Mouse (Mus musculus) layer of hippocampus, postnatal 25 days (tissue): ENCODE measurements around the gene 1700020N15Rik. TPM values are rescaled to one million over a fixed set of nuclear protein-coding genes. Genes with fewer than 3 reads are reported as not detected.
"Not testable (repeated sequence)": the region's sequence is repeated elsewhere in the genome, so short reads cannot be mapped to it uniquely, and the experiment has no call there.

Experiments
- DNase-seq, 2 experiments: peaks; one replicate each; pipeline ENCODE4 v3.0.0; 2022; ENCODE audit warnings: mixed read lengths in 2 of 2, low spot score in 1 of 2; ENCODE audit errors: extremely low spot score in 1 of 2
- total RNA-seq, 2 experiments: library from RNA; stranded (reverse); gene quantifications; 2 replicates each; pipeline ENCODE4 v1.2.3; 2021

1700020N15Rik gene
- not detected for total RNA-seq

DNA sequence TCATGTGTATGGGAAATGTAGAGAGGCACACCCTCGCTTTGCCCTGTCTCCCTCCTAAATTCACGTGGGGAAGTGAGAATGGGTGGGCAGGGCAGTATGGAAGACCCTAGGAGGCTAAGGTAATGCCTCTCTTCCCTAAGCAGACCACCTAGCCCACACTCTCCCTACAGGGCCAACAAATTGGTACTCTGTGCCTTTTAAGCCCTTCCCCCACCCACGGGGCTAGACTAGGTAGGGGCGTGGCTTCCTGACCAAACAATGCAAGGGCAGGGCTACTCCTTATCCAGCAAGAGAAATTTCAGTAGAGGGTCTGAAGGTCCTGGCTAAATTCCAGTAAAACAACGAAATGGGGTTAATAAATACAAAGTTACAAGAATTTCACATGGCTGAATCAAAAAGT is at the start of gene 1700020N15Rik:
TSS of gene 1700020N15Rik (plus strand) at position 301 of the 400 bp plus-strand sequence.
- not testable (repeated sequence) for DNase-seq

DNA sequence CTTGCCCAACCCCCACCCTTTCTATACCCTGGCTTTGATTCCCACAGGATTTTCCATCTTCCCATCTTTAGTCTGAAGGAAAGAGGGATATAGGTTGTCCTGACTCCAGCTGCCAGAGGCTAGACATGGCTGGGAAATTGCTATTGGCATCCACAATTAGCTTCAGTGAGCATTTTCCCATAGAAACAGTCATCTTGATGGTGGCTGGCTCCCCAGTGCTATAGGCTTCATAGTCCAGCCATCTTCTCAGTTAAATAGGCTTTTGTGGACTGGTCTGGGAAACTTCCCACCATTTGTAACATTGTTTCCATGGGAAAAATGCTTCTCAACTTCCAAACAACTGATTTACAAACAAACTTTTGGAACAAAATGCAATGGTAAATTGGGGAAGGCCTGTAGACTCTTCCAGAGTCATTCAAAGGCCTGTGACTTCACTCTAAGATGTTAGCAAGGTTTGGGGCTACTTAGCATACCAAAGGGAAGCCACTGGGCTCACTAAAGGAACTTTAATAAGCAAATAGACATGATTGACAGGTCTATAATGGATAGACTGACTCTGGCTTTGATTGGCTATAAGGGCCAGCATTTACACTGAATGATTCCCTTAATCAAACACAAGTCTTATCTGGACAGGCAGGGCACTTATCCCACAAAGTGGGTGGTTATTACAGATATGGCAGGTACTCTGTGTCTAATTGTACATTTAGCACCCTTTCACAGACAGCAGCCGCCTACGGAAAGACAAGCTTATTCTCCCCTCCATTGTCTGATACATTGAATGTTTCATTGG is 31.9 kb downstream of the 1700020N15Rik start:
- no peak for DNase-seq
